11 mouse cellular contexts compared by ENCODE assay signal in genomic region chr6:140337083-140337491, GRCm38 (mm10).
DNase-seq lines count a peak whose midpoint lies in the region; ATAC-seq and TF ChIP-seq lines count a peak whose summit lies in the region.
"Had no signal": no experiment of that assay in that cellular context is flagged by ENCODE, and none has a peak within 500 bp of the region (broad histone marks: within the 10 kb centered on the region; RNA-seq: fewer than 3 reads in every experiment).

No protein-coding gene starts in this region.

- H3K4me1 ChIP-seq in forebrain, embryonic 10.5 days = peaks cover 54% of the 10 kb centered on the region
- peaks cover 14% of the 10 kb centered on the region for H3K4me1 ChIP-seq in forebrain, embryonic 16.5 days (replicated peaks; ENCODE audit: control insufficient read depth, insufficient read depth, low read length)
- 0 out of 2 replicates have a peak, but pooled peaks cover 5% of the 10 kb centered on the region for H3K4me1 ChIP-seq in lung, postnatal 0 days (ENCODE audit: insufficient read depth, low read depth, low read length)
- peaks cover 10% of the 10 kb centered on the region; the same call in 1 of the 2 replicates for H3K4me1 ChIP-seq in intestine, embryonic 16.5 days (ENCODE audit: control insufficient read depth, insufficient read depth, low read length)
- peaks cover 9% of the 10 kb centered on the region; the same call in 1 of the 2 replicates for H3K4me1 ChIP-seq in stomach, embryonic 15.5 days
- H3K4me1 ChIP-seq: liver, embryonic 13.5 days had no signal

- H3K27me3 ChIP-seq in forebrain, embryonic 10.5 days (ENCODE audit: poor library complexity, severe bottlenecking) = no peaks in the 10 kb centered on the region
- H3K27me3 ChIP-seq in forebrain, embryonic 16.5 days (replicated peaks; ENCODE audit: control insufficient read depth, insufficient read depth, low read length) = no peaks in the 10 kb centered on the region
- H3K27me3 ChIP-seq in lung, postnatal 0 days (replicated peaks; ENCODE audit: insufficient read depth, low read length) = no peaks in the 10 kb centered on the region
- H3K27me3 ChIP-seq in intestine, embryonic 16.5 days (replicated peaks; ENCODE audit: control insufficient read depth, insufficient read depth, low read length) = no peaks in the 10 kb centered on the region
- no peaks in the 10 kb centered on the region for H3K27me3 ChIP-seq in stomach, embryonic 15.5 days (replicated peaks)
- H3K27me3 ChIP-seq: liver, embryonic 13.5 days had no signal

- no peak for TF ChIP-seq EP300 in lung, postnatal 0 days (IDR thresholded peaks at IDR 0.05)

- peak overlapping the region; percentile 36 for H3K4me3 ChIP-seq in forebrain, embryonic 10.5 days
- no peak overlapping the region for H3K4me3 ChIP-seq in forebrain, embryonic 16.5 days (replicated peaks; ENCODE audit: low read length)
- no peak overlapping the region for H3K4me3 ChIP-seq in lung, postnatal 0 days (ENCODE audit: low read depth, low read length)
- H3K4me3 ChIP-seq in intestine, embryonic 16.5 days (ENCODE audit: low read length) = no peak overlapping the region
- H3K4me3 ChIP-seq in stomach, embryonic 15.5 days (replicated peaks) = no peak overlapping the region
- H3K4me3 ChIP-seq: liver, embryonic 13.5 days had no signal

- H3K36me3 ChIP-seq in forebrain, embryonic 10.5 days (replicated peaks) = no peaks in the 10 kb centered on the region
- no peaks in the 10 kb centered on the region for H3K36me3 ChIP-seq in forebrain, embryonic 16.5 days (ENCODE audit: control insufficient read depth, insufficient read depth)
- H3K36me3 ChIP-seq in lung, postnatal 0 days (ENCODE audit: insufficient read depth, low read length) = no peaks in the 10 kb centered on the region
- no peaks in the 10 kb centered on the region for H3K36me3 ChIP-seq in intestine, embryonic 16.5 days (ENCODE audit: control insufficient read depth, insufficient read depth, low read length)
- no peaks in the 10 kb centered on the region for H3K36me3 ChIP-seq in stomach, embryonic 15.5 days
- H3K36me3 ChIP-seq: liver, embryonic 13.5 days had no signal

- no peaks in the 10 kb centered on the region for H3K9me3 ChIP-seq in forebrain, embryonic 10.5 days
- H3K9me3 ChIP-seq in forebrain, embryonic 16.5 days (ENCODE audit: control insufficient read depth, low read length) = no peaks in the 10 kb centered on the region
- H3K9me3 ChIP-seq in lung, postnatal 0 days (ENCODE audit: low read length) = no peaks in the 10 kb centered on the region
- no peaks in the 10 kb centered on the region for H3K9me3 ChIP-seq in intestine, embryonic 16.5 days (ENCODE audit: control insufficient read depth, low read length)
- H3K9me3 ChIP-seq in stomach, embryonic 15.5 days = no peaks in the 10 kb centered on the region
- H3K9me3 ChIP-seq: liver, embryonic 13.5 days had no signal

- peak overlapping the region; percentile 91 for H3K27ac ChIP-seq in forebrain, embryonic 10.5 days
- H3K27ac ChIP-seq in forebrain, embryonic 16.5 days (ENCODE audit: low read length) = no peak overlapping the region
- H3K27ac ChIP-seq in lung, postnatal 0 days (ENCODE audit: low read length) = peak overlapping the region; percentile 34
- peak overlapping the region; percentile 16; the same call in 1 of the 2 replicates for H3K27ac ChIP-seq in intestine, embryonic 16.5 days (ENCODE audit: low read length)
- H3K27ac ChIP-seq in stomach, embryonic 15.5 days = peak overlapping the region; percentile 86
- H3K27ac ChIP-seq: liver, embryonic 13.5 days had no signal

- 0% methylated on average over 3 of the region's 3 CpGs for WGBS in forebrain, embryonic 10.5 days
- WGBS in forebrain, embryonic 16.5 days = 2% methylated on average over 3 of the region's 3 CpGs
- WGBS in lung, postnatal 0 days = 21% methylated on average over 3 of the region's 3 CpGs
- WGBS in intestine, embryonic 16.5 days = 20% methylated on average over 3 of the region's 3 CpGs
- WGBS in stomach, embryonic 15.5 days = 7% methylated on average over 3 of the region's 3 CpGs

- no peak overlapping the region for H3K4me2 ChIP-seq in forebrain, embryonic 16.5 days (ENCODE audit: low read length)
- H3K4me2 ChIP-seq in lung, postnatal 0 days (replicated peaks; ENCODE audit: low read depth, low read length) = 0 out of 2 replicates have a peak overlapping the region, but pooled peaks have one; percentile 14
- H3K4me2 ChIP-seq in intestine, embryonic 16.5 days (ENCODE audit: low read depth, low read length) = 0 out of 2 replicates have a peak overlapping the region, but pooled peaks have one; percentile 4
- H3K4me2 ChIP-seq in stomach, embryonic 15.5 days = peak overlapping the region; percentile 17; the same call in 1 of the 2 replicates
- H3K4me2 ChIP-seq: liver, embryonic 13.5 days had no signal

- no peak for TF ChIP-seq CTCF in lung, postnatal 0 days (IDR thresholded peaks at IDR 0.05)

- no peak overlapping the region for H3K9ac ChIP-seq in forebrain, embryonic 16.5 days (replicated peaks; ENCODE audit: low read depth, low read length)
- no peak overlapping the region for H3K9ac ChIP-seq in lung, postnatal 0 days (replicated peaks; ENCODE audit: low read depth)
- H3K9ac ChIP-seq in intestine, embryonic 16.5 days (ENCODE audit: low read depth, low read length) = no peak overlapping the region
- no peak overlapping the region for H3K9ac ChIP-seq in stomach, embryonic 15.5 days
- H3K9ac ChIP-seq: liver, embryonic 13.5 days had no signal

- ATAC-seq in forebrain, embryonic 16.5 days = no peak
- ATAC-seq in lung, postnatal 0 days = peak; percentile 67
- ATAC-seq in intestine, embryonic 16.5 days = peak; percentile 47; the same call in 1 of the 2 replicates
- peak; percentile 30; the same call in 1 of the 2 replicates for ATAC-seq in stomach, embryonic 15.5 days (ENCODE audit: insufficient read depth, low FRiP score, low read depth)

- DNase-seq in forebrain, embryonic 10.5 days (ENCODE audit: extremely low spot score, low spot score) = peak; percentile 62
- peak; percentile 60 for DNase-seq in lung, postnatal 0 days (ENCODE audit: low spot score)
- no peak for DNase-seq in lung, postnatal 25 days (ENCODE audit: low spot score)
- DNase-seq in cerebellum, adult 9-10 months = no peak
- DNase-seq in gastrocnemius, adult 18-20 months (ENCODE audit: low spot score) = no peak
- DNase-seq: cerebellum, adult 11-12 months; liver, embryonic 13.5 days; thymus, postnatal 14 days had no signal

Comparison
In these comparisons a context has a peak if more than half of its experiments do, and no peak if none do; other contexts are left out.
1. DNase-seq: peak in forebrain, embryonic 10.5 days (single experiment) and lung, postnatal 0 days (single experiment); none in lung, postnatal 25 days (single experiment), cerebellum, adult 9-10 months (single experiment) and gastrocnemius, adult 18-20 months (single experiment).